Mouse (Mus musculus) intestine, embryonic 14.5 days (tissue): ENCODE results near the gene Sh3bp1. TPM values are rescaled to one million over a fixed set of nuclear protein-coding genes. Genes with fewer than 3 reads are reported as not detected.

Experiments used
- ATAC-seq: fragments of 200-750 bp; cut with Nextera tagmentation; replicated peaks from 2 replicates; pipeline ENCODE4 v1.8.0; 2017; ENCODE audit warnings: low read depth, moderate number of reproducible peaks, moderate TSS enrichment, moderate library complexity; ENCODE audit not compliant: low FRiP score, low TSS enrichment
- DNase-seq: peaks from one replicate; pipeline ENCODE4 v3.0.0-alpha.2; 2018; ENCODE audit warnings: low spot score
- H3K27ac ChIP-seq: fragments of 300-500 bp; sonication (generic); 2 replicates; pipeline ENCODE4 v1.5.1; 2014; ENCODE audit warnings: low read depth, mild to moderate bottlenecking, control low read depth
- H3K27me3 ChIP-seq: fragments of 300-500 bp; sonication (generic); replicated peaks from 2 replicates; pipeline ENCODE4 v1.6.1; 2014; ENCODE audit warnings: low read length, control low read depth; ENCODE audit not compliant: control insufficient read depth, insufficient read depth
- H3K36me3 ChIP-seq: fragments of 300-500 bp; sonication (generic); 2 replicates; pipeline ENCODE4 v1.6.1; 2014; ENCODE audit warnings: low read length, control low read depth; ENCODE audit not compliant: control insufficient read depth, insufficient read depth
- H3K4me1 ChIP-seq: fragments of 300-500 bp; sonication (generic); replicated peaks from 2 replicates; pipeline ENCODE4 v1.6.1; 2014; ENCODE audit warnings: low read length, control low read depth, mixed read lengths; ENCODE audit not compliant: control insufficient read depth, insufficient read depth
- H3K4me2 ChIP-seq: fragments of 300-500 bp; sonication (generic); 2 replicates; pipeline ENCODE4 v1.6.1; 2014; ENCODE audit warnings: low read length
- H3K4me3 ChIP-seq: fragments of 300-500 bp; sonication (generic); 2 replicates; pipeline ENCODE4 v1.5.1; 2014; ENCODE audit warnings: low read depth, low read length, control low read depth, mixed read lengths
- H3K9ac ChIP-seq: fragments of 300-500 bp; sonication (generic); 2 replicates; pipeline ENCODE4 v1.6.1; 2014; ENCODE audit warnings: mild to moderate bottlenecking, low read length
- H3K9me3 ChIP-seq: fragments of 300-500 bp; sonication (generic); 2 replicates; pipeline ENCODE4 v1.6.1; 2016; ENCODE audit warnings: low read length, control low read depth; ENCODE audit not compliant: control insufficient read depth
- WGBS: fragments of 180-500 bp; shearing (Covaris S2); extraction: QIAGEN DNeasy Blood & Tissue Kit; methylation state at CpG from one replicate; pipeline ENCODE4 v1.1.7; 2014; 5-methylcytosine and 5-hydroxymethylcytosine counted together
- polyA plus RNA-seq: library from polyadenylated mRNA; unstranded; fragments of >200 nt; fragmentation: Nextera tagmentation; extraction: Ambion mirVana; gene quantifications from 2 replicates; pipeline ENCODE4 v1.2.1, GENCODE M21; 2014

Sh3bp1 gene
- polyA plus RNA-seq, 1 experiment from 2014 or later, result 30.2 TPM

- WGBS, result 24% methylated on average over 7 of the region's 7 CpGs
- Histone ChIP-seq H3K4me1 (peaks cover 22% of the 10 kb centered on the region), H3K9ac (no peak overlapping the region), H3K4me2 (no peak overlapping the region), H3K9me3 (no peaks in the 10 kb centered on the region), H3K4me3 (no peak overlapping the region), H3K36me3 (peaks cover 66% of the 10 kb centered on the region), H3K27ac (no peak overlapping the region), H3K27me3 (no peaks in the 10 kb centered on the region)
- ATAC-seq (no peak), DNase-seq (no peak)
Measured at GRCm38 (mm10) chr15:78892440-78892839, 7.1 kb upstream of the Sh3bp1 start.

GRCm38 (mm10) chr15:78894726-78895125 is 4.8 kb upstream of the Sh3bp1 start:
- H3K27ac ChIP-seq, result peak overlapping the region; percentile 49; the same call in 1 of the 2 replicates
- no peak for DNase-seq
- peaks cover 31% of the 10 kb centered on the region for H3K4me1 ChIP-seq
- no peak overlapping the region for H3K9ac ChIP-seq
- no peak for ATAC-seq
- no peaks in the 10 kb centered on the region for H3K9me3 ChIP-seq
- H3K4me2 ChIP-seq, result no peak overlapping the region
- H3K27me3 ChIP-seq, result no peaks in the 10 kb centered on the region
- H3K36me3 ChIP-seq, result peaks cover 46% of the 10 kb centered on the region
- H3K4me3 ChIP-seq, result no peak overlapping the region
- 69% methylated on average over 13 of the region's 13 CpGs for WGBS

- Histone ChIP-seq H3K9me3 (no peaks in the 10 kb centered on the region), H3K4me1 (peaks cover 32% of the 10 kb centered on the region), H3K9ac (no peak overlapping the region), H3K4me3 (no peak overlapping the region), H3K27me3 (no peaks in the 10 kb centered on the region), H3K4me2 (no peak overlapping the region), H3K36me3 (peaks cover 41% of the 10 kb centered on the region), H3K27ac (no peak overlapping the region)
- WGBS, result 82% methylated on average over 2 of the region's 2 CpGs
- no peak for DNase-seq
- ATAC-seq, result no peak
Measured at GRCm38 (mm10) chr15:78895741-78896140, 3.8 kb upstream of the Sh3bp1 start.

GRCm38 (mm10) chr15:78896149-78896548 is 3.4 kb upstream of the Sh3bp1 start:
- no peak for DNase-seq

GRCm38 (mm10) chr15:78897488-78897887 is 2.1 kb upstream of the Sh3bp1 start:
- Histone ChIP-seq H3K4me2 (no peak overlapping the region), H3K4me3 (no peak overlapping the region), H3K4me1 (peaks cover 38% of the 10 kb centered on the region), H3K27ac (no peak overlapping the region), H3K27me3 (no peaks in the 10 kb centered on the region), H3K9ac (no peak overlapping the region), H3K36me3 (peaks cover 25% of the 10 kb centered on the region), H3K9me3 (no peaks in the 10 kb centered on the region)
- 82% methylated on average over 4 of the region's 4 CpGs for WGBS
- ATAC-seq, result no peak
- no peak for DNase-seq

More at GRCm38 (mm10) chr15:78896149-78896548, 3.4 kb upstream of the Sh3bp1 start:
- H3K9ac ChIP-seq, result no peak overlapping the region
- no peak for ATAC-seq
- H3K4me1 ChIP-seq, result peaks cover 36% of the 10 kb centered on the region
- H3K27ac ChIP-seq, result no peak overlapping the region
- WGBS, result 81% methylated on average over 3 of the region's 3 CpGs
- H3K27me3 ChIP-seq, result no peaks in the 10 kb centered on the region
- peaks cover 37% of the 10 kb centered on the region for H3K36me3 ChIP-seq
- no peak overlapping the region for H3K4me2 ChIP-seq
- no peak overlapping the region for H3K4me3 ChIP-seq
- H3K9me3 ChIP-seq, result no peaks in the 10 kb centered on the region

- Histone ChIP-seq H3K9ac (no peak overlapping the region), H3K36me3 (peaks cover 22% of the 10 kb centered on the region), H3K4me3 (0 out of 2 replicates have a peak overlapping the region, but pooled peaks have one; percentile 1), H3K4me1 (peaks cover 38% of the 10 kb centered on the region), H3K27me3 (no peaks in the 10 kb centered on the region), H3K27ac (peak overlapping the region; percentile 47), H3K4me2 (peak overlapping the region; percentile 71), H3K9me3 (no peaks in the 10 kb centered on the region)
- WGBS, result 50% methylated on average over 6 of the region's 6 CpGs
- ATAC-seq (no peak), DNase-seq (no peak)
Measured at GRCm38 (mm10) chr15:78898507-78899001, 1.0 kb upstream of the Sh3bp1 start.

GRCm38 (mm10) chr15:78899409-78899739 is 194 bp upstream of the Sh3bp1 start, which contains the start of gene Gm49510:
Gm49510 (plus strand) TSS chr15:78899667.
- peak within 1 kb of the TSS; percentile 70 for H3K9ac ChIP-seq
- H3K4me2 ChIP-seq, result peak within 1 kb of the TSS; percentile 71
- H3K4me1 ChIP-seq, result peaks cover 34% of the 10 kb centered on the region
- peak within 1 kb of the TSS; percentile 78 for H3K4me3 ChIP-seq
- peak; percentile 68 for DNase-seq
- 1% methylated on average over 20 of the region's 20 CpGs for WGBS
- peak within 1 kb of the TSS; percentile 47 for H3K27ac ChIP-seq
- no peak for ATAC-seq
- peaks cover 22% of the 10 kb centered on the region for H3K36me3 ChIP-seq
- no peaks in the 10 kb centered on the region for H3K9me3 ChIP-seq
- no peaks in the 10 kb centered on the region for H3K27me3 ChIP-seq

- Histone ChIP-seq H3K27me3 (no peaks in the 10 kb centered on the region), H3K4me1 (peaks cover 29% of the 10 kb centered on the region), H3K9me3 (no peaks in the 10 kb centered on the region), H3K27ac (peak overlapping the region; percentile 48), H3K9ac (peak overlapping the region; percentile 70), H3K4me2 (peak overlapping the region; percentile 71), H3K36me3 (peaks cover 31% of the 10 kb centered on the region), H3K4me3 (peak overlapping the region; percentile 78)
- WGBS, result 13% methylated on average over 18 of the region's 18 CpGs
- DNase-seq (peak; percentile 66), ATAC-seq (0 out of 2 replicates have a peak, but pooled peaks have one; percentile 18)
Measured at GRCm38 (mm10) chr15:78900585-78901421, 1.2 kb downstream of the Sh3bp1 start.
